Mouse (Mus musculus) forebrain, embryonic 12.5 days (tissue): ENCODE results near the gene Ppp4c. TPM values are rescaled to one million over a fixed set of nuclear protein-coding genes. Genes with fewer than 3 reads are reported as not detected.
A peak's percentile ranks its signal among the peaks of the same experiment; 100 is the strongest.
"Not testable (repeated sequence)": the region's sequence is repeated elsewhere in the genome, so short reads cannot be mapped to it uniquely, and the experiment has no call there.

ENCODE experiments used
- ATAC-seq: fragments of 200-750 bp; cut with Nextera tagmentation; 2 replicates; pipeline ENCODE4 v1.8.0; 2017; ENCODE audit warnings: moderate TSS enrichment; ENCODE audit not compliant: low FRiP score
- H3K27ac ChIP-seq: fragments of 300-500 bp; sonication (generic); 2 replicates; pipeline ENCODE4 v1.5.1; 2016; ENCODE audit warnings: mild to moderate bottlenecking
- H3K27me3 ChIP-seq: fragments of 300-500 bp; sonication (generic); 2 replicates; pipeline ENCODE4 v1.6.1; 2016; ENCODE audit warnings: mild to moderate bottlenecking
- H3K36me3 ChIP-seq: fragments of 300-500 bp; sonication (generic); replicated peaks from 2 replicates; pipeline ENCODE4 v1.6.1; 2016; ENCODE audit warnings: mild to moderate bottlenecking
- H3K4me1 ChIP-seq: fragments of 300-500 bp; sonication (generic); 2 replicates; pipeline ENCODE4 v1.6.1; 2016
- H3K4me2 ChIP-seq: fragments of 300-500 bp; sonication (generic); 2 replicates; pipeline ENCODE4 v1.6.1; 2016; ENCODE audit warnings: mild to moderate bottlenecking, moderate library complexity
- H3K4me3 ChIP-seq: fragments of 300-500 bp; sonication (generic); replicated peaks from 2 replicates; pipeline ENCODE4 v1.5.1; 2016; ENCODE audit warnings: mild to moderate bottlenecking
- H3K9ac ChIP-seq: fragments of 300-500 bp; sonication (generic); 2 replicates; pipeline ENCODE4 v1.6.1; 2016; ENCODE audit warnings: mild to moderate bottlenecking
- H3K9me3 ChIP-seq: fragments of 300-500 bp; sonication (generic); 2 replicates; pipeline ENCODE4 v1.6.1; 2016
- WGBS: fragments of 180-500 bp; shearing (Covaris S2); methylation state at CpG from one replicate; pipeline ENCODE4 v1.1.7; 2016; 5-methylcytosine and 5-hydroxymethylcytosine counted together
- polyA plus RNA-seq: library from polyadenylated mRNA; unstranded; fragments of >200 nt; fragmentation: Nextera tagmentation; extraction: Ambion mirVana; gene quantifications from 2 replicates; pipeline ENCODE4 v1.2.1, GENCODE M21; 2016

Ppp4c gene
- polyA plus RNA-seq, 1 experiment from 2014 or later: 310 TPM

DNA sequence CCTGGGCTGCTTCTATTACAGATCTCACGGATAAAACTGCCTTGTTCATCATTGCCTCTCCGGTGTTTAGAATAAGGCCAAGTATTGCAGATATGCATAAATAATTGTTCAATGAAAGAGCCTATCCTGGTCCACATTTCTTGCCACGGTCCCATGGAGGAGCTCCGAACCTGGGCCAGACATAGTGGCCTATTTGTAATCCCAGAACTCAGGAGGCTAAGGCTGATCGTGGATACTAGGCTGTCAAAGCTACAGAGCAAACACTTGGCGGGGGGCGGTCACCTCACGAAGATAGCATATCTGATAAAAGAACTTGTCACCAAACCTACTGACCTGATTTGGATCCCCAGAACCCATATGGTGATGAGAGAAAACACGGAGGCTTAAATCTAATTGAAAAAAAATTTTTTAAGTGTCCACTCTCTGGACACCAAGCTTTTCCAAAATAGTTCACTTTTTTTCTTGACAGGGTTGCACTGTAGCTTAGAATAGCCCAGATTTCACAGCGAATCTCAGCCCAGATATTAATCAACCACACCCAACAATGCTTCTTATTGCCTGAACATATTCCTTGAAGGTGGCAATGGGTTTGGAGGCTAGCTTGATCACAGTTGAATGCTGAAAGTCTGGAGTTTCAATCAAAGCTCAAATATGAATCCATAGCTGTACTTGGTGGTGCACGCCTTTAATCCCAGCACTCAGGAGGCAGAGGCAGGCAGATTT is 586 bp upstream of the Ppp4c start:
- peaks cover 42% of the 10 kb centered on the region for H3K4me1 ChIP-seq
- H3K9ac ChIP-seq: peak overlapping the region; percentile 93
- peaks cover 60% of the 10 kb centered on the region for H3K36me3 ChIP-seq
- peak; percentile 52 for ATAC-seq
- no peaks in the 10 kb centered on the region for H3K9me3 ChIP-seq
- peak overlapping the region; percentile 90 for H3K4me3 ChIP-seq
- H3K27me3 ChIP-seq: no peaks in the 10 kb centered on the region
- peak overlapping the region; percentile 57 for H3K4me2 ChIP-seq
- WGBS: 28% methylated on average over 11 of the region's 11 CpGs
- H3K27ac ChIP-seq: peak overlapping the region; percentile 96

DNA sequence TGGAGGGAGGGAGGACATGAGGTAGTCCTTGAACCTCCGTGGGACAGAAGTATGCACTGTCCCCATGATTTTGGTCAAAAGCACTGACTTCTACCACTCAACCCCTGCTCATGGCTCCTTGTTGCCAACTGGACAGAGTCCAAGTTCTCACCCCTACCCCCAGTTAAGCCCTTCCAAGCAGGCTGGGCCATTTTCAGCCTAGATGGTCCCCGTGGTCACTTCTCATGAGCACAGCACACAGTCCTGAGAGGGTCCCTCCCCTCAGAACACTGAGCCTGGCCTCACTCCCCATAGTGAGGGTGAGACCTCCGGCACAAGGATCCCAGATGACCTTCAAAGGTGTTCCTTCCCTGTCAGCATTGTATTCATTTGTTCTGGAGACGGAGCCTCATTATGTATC is 3.2 kb downstream of the Ppp4c start:
- Histone ChIP-seq H3K27me3 (no peaks in the 10 kb centered on the region), H3K9ac (no peak overlapping the region), H3K27ac (no peak overlapping the region), H3K4me3 (no peak overlapping the region), H3K36me3 (peaks cover 66% of the 10 kb centered on the region), H3K9me3 (no peaks in the 10 kb centered on the region), H3K4me1 (peaks cover 22% of the 10 kb centered on the region), H3K4me2 (no peak overlapping the region)
- ATAC-seq: no peak
- 92% methylated on average over 4 of the region's 4 CpGs for WGBS

DNA sequence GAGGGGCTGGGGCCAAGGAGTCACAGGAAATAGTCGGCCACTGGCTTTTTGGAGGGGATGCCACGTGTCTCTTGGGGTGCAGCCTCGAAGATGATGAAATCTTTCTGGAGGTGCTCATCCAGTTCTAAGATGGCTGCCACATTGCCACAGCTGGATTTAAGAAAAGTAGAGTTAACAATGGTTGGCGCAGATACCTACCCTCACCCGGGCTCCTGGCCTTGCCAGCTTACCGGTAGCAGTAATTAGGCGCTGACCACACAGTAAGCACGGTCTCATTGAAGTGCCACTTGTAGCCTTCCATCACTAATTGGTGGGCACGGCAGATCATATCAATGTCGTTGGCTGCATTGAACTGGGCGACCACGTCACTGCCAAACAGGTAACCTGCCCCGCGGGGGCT is 6.2 kb downstream of the Ppp4c start:
- no peak for ATAC-seq
- no peak overlapping the region for H3K9ac ChIP-seq
- no peak overlapping the region for H3K4me2 ChIP-seq
- peaks cover 20% of the 10 kb centered on the region for H3K4me1 ChIP-seq
- H3K36me3 ChIP-seq: peaks cover 72% of the 10 kb centered on the region
- no peak overlapping the region for H3K4me3 ChIP-seq
- WGBS: 92% methylated on average over 14 of the region's 14 CpGs
- H3K27ac ChIP-seq: no peak overlapping the region
- H3K9me3 ChIP-seq: no peaks in the 10 kb centered on the region
- no peaks in the 10 kb centered on the region for H3K27me3 ChIP-seq

DNA sequence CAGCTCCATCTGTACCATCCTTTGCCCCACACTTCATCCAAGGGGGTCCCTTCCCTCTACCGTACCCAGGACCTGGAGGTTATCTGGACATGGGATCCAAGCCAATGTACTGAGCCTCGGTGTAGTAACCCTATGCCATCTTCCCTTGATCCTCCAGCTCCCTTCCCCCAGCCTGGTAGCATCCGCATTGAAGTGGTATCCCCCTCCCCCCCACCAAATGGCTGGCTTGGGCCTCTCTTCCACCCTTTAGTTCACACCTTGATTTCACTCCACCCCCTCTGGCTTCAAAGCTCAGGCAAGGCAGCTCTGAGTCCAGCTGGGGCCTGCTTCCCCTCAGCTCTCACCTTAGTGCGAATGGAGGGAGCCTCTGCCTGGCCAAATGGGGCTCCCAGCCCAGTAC is 7.2 kb downstream of the Ppp4c start:
- Histone ChIP-seq H3K4me1 (peaks cover 18% of the 10 kb centered on the region), H3K27ac (no peak overlapping the region), H3K27me3 (no peaks in the 10 kb centered on the region), H3K4me2 (no peak overlapping the region), H3K9ac (no peak overlapping the region), H3K9me3 (no peaks in the 10 kb centered on the region), H3K4me3 (no peak overlapping the region), H3K36me3 (peaks cover 65% of the 10 kb centered on the region)
- WGBS: 86% methylated on average over 4 of the region's 4 CpGs
- no peak for ATAC-seq

DNA sequence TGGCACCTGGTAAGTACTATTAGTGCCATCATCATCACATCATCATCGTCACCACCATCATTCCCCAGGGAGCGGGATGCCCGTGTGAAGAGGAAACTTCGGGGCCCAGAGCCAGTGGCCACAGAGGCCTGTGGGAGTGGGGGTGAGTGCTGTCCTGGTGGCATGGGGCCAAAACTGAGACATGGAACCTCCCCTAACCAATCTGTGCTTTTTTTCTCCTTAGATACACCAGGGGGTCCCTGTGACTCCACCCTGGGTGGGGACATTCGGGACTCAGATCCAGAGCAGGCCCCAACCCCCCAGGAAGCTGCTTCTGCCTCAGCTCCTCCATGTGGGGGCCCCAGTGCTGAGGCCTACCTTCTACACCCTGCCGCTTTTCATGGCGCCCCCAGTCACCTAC is 7.8 kb downstream of the Ppp4c start:
- 92% methylated on average over 7 of the region's 7 CpGs for WGBS

DNA sequence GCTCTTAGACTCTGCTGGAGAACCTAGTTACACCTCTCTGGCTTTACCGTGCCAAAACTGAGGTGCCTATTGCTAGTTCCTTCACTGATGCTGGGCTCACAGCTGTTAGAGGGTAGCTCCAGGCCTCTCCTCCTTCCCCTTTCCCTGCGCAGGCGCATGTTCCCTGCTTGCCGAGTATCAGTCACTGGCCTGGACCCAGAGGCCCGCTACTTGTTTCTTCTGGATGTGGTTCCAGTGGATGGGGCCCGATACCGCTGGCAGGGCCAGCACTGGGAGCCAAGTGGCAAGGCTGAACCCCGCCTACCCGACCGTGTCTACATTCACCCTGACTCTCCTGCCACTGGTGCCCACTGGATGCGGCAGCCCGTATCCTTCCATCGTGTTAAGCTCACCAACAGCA is 9.6 kb downstream of the Ppp4c start:
- Histone ChIP-seq H3K4me3 (no peak overlapping the region), H3K9me3 (no peaks in the 10 kb centered on the region), H3K9ac (no peak overlapping the region), H3K4me1 (peaks cover 29% of the 10 kb centered on the region), H3K4me2 (no peak overlapping the region), H3K27ac (no peak overlapping the region), H3K36me3 (peaks cover 41% of the 10 kb centered on the region), H3K27me3 (no peaks in the 10 kb centered on the region)
- no peak for ATAC-seq
- 88% methylated on average over 13 of the region's 13 CpGs for WGBS

More for the DNA sequence above, 7.8 kb downstream of the Ppp4c start:
- no peaks in the 10 kb centered on the region for H3K27me3 ChIP-seq
- peaks cover 22% of the 10 kb centered on the region for H3K4me1 ChIP-seq
- H3K9me3 ChIP-seq: no peaks in the 10 kb centered on the region
- H3K27ac ChIP-seq: no peak overlapping the region
- H3K9ac ChIP-seq: no peak overlapping the region
- no peak for ATAC-seq
- H3K4me3 ChIP-seq: no peak overlapping the region
- H3K36me3 ChIP-seq: peaks cover 59% of the 10 kb centered on the region
- H3K4me2 ChIP-seq: no peak overlapping the region

DNA sequence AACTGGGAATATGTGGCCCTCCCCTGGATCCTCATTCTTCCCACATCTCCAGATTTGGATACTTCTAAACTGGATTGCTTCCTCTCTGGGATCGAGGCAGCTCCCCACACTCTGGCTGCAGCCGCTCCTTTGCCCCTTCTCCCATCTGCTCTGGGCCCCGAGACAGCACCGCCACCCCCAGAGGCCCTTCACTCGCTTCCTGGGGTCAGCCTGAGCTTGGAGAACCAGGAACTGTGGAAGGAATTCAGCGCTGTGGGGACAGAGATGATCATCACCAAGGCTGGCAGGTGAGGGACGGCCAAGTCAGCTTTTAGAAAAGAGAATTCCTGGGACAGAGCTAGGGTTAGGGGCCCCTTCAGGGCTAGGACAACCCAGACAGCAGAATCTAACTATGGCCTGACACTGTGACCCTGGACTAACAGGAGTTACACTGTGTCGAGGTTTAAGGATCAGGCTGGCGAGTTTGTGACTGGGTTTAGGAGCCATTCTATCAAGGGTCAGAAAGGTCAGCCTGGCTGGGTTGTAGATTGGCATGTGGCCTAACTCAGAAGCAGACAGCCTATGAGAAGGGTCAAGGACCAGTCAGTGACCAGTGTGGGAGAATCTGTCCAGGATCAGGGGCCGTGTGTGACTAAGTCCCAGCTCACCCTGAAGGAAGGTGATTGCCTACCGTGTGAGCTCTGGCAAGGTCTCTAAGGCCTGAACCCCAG is 10.5 kb downstream of the Ppp4c start:
- Histone ChIP-seq H3K4me1 (peaks cover 36% of the 10 kb centered on the region), H3K4me3 (0 out of 2 replicates have a peak overlapping the region, but pooled peaks have one; percentile 39), H3K4me2 (peak overlapping the region; percentile 93), H3K9ac (peak overlapping the region; percentile 53; the same call in 1 of the 2 replicates), H3K27ac (peak overlapping the region; percentile 6; the same call in 1 of the 2 replicates), H3K27me3 (no peaks in the 10 kb centered on the region), H3K9me3 (no peaks in the 10 kb centered on the region), H3K36me3 (peaks cover 32% of the 10 kb centered on the region)
- WGBS: 48% methylated on average over 11 of the region's 11 CpGs
- ATAC-seq: no peak

DNA sequence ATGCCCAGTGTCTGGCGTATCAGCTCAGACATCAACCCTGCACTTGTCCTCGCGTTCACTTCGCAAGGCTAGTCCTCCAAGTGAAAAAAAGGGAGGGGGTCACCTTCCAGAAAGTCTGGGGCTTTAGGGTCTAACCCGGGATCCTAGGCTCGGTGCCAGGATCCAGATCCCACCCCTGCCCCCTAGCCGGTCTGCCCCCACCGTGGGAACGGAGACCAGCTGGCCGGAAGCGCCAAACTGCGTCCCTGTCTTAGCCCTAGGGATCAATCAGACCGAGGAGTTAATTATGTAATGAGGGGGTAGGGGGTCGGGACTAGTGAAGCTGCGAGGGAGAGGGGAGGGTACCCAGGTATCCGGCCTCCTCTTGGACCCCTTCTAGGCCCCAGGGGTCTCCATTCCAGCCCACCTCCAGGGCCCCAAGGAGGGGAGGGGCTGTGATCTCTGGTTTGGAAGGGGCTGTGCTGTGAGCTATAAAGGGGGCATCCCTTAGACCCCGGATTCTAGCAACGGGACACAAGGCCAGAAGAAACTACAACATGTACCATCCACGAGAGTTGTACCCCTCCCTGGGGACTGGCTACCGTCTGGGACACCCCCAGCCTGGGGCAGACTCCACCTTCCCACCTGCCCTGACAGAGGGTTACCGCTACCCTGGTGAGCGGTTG is 11.2 kb downstream of the Ppp4c start, which contains the start of gene Tbx6:
TSS of gene Tbx6 (plus strand) at position 513 of the 665 bp plus-strand sequence.
- peaks cover 25% of the 10 kb centered on the region for H3K36me3 ChIP-seq
- ATAC-seq: peak; percentile 2; the same call in 1 of the 2 replicates

DNA sequence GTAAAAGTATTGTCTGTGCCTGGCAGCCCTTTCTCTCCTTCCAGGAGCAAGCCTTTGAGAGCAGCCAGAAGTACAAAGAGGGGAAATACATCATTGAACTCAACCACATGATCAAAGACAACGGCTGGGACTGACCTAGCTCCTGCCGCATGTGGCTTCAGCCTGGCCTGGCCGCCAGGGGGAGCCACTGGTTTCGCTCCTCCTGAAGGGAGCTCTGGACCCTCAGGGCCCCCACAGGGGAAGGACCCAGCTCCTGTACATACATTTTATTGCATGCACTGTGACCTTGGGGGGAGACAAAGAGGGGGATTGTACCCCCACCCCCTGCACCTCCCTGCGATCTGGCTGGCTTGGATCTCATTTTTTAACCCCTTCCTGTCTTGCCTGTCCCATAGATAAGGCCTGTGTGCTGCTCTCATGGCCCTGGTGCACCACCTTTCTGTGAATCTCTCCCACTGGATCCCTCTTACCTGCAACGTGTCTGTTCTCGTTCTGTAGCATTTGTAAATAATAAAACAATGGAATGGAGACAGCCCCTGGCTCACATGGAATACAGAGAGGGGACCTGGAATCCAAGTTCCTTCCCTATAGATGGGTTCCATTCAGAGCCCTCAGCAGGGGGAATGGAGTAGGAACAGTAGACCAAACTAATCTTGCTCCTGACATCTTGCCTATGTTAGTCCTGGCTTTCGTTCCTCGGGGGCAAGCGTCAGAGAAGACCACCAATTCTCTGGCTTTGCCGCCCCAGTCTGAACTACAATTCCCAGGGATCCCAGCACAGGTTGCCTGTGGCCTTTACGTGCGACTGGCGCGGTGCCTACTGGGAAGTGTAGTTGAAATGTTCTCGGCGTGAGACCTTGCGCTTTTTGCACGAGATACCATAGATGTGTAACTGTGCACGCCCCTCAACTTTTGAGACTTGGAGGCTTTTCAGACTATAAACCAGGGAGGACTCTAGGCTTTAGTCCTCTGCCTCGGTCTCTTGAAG is 12.0 kb downstream of the Ppp4c start:
- Histone ChIP-seq H3K27me3 (no peaks in the 10 kb centered on the region), H3K9me3 (no peaks in the 10 kb centered on the region), H3K9ac (peak overlapping the region; percentile 53), H3K4me2 (peak overlapping the region; percentile 93), H3K36me3 (peaks cover 17% of the 10 kb centered on the region), H3K4me1 (peaks cover 46% of the 10 kb centered on the region), H3K27ac (peak overlapping the region; percentile 79), H3K4me3 (peak overlapping the region; percentile 39)
- peak; percentile 72 for ATAC-seq
- WGBS: 2% methylated on average over 21 of the region's 21 CpGs

More for the DNA sequence above, 11.2 kb downstream of the Ppp4c start, which contains the start of gene Tbx6:
- Histone ChIP-seq H3K27me3 (no peaks in the 10 kb centered on the region), H3K4me1 (peaks cover 41% of the 10 kb centered on the region), H3K9me3 (no peaks in the 10 kb centered on the region), H3K4me3 (peak within 1 kb of the TSS; percentile 39), H3K4me2 (peak within 1 kb of the TSS; percentile 93), H3K9ac (peak within 1 kb of the TSS; percentile 53), H3K27ac (peak within 1 kb of the TSS; percentile 79)
- 8% methylated on average over 22 of the region's 22 CpGs for WGBS

DNA sequence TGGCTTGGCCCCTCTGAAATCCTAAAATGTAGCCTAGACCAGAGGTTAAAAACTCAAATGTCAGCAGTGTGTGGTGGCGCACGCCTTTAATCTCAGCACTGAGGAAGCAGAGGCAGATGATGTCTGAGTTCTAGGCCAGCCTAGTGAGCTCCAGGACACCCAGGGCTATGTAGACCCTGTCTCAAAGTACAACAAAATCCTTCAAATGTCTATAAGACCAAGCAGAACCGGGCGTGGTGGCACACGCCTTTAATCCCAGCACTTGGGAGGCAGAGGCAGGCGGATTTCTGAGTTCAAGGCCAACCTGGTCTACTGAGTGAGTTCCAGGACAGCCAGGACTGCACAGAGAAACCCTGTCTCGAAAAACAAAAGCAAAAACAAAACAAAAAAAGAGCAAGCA is 13.2 kb downstream of the Ppp4c start:
- H3K36me3 ChIP-seq, H3K4me3 ChIP-seq, ATAC-seq, H3K27me3 ChIP-seq, H3K4me2 ChIP-seq, H3K9me3 ChIP-seq, H3K9ac ChIP-seq: not testable (repeated sequence)
- 0 out of 2 replicates have a peak overlapping the region, but pooled peaks have one; percentile 25 for H3K27ac ChIP-seq
- 87% methylated on average over 7 of the region's 7 CpGs for WGBS
- peaks cover 46% of the 10 kb centered on the region for H3K4me1 ChIP-seq

DNA sequence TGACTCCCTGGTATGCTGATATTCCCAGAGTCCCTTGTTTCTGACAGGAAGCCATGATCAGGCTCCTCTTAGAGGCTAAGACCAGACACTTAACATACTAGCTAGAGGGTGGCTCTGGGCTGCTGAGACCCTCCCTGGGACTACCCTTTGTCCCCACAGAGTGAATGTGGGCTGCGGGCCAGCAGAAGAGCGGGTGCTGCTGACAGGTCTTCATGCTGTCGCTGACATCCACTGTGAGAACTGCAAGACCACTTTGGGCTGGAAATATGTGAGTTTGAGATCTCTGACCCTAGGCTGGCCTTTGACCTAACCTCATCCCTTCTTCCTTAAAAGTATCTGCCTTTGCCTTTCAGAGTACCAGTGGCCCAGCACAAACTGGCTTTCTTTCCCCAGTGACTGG is 14.1 kb downstream of the Ppp4c start:
- Histone ChIP-seq H3K4me1 (peaks cover 46% of the 10 kb centered on the region), H3K4me3 (0 out of 2 replicates have a peak overlapping the region, but pooled peaks have one; percentile 7), H3K27me3 (no peaks in the 10 kb centered on the region), H3K27ac (0 out of 2 replicates have a peak overlapping the region, but pooled peaks have one; percentile 42), H3K9me3 (no peaks in the 10 kb centered on the region), H3K4me2 (peak overlapping the region; percentile 81), H3K36me3 (no peaks in the 10 kb centered on the region; the same call in none of the 2 replicates), H3K9ac (peak overlapping the region; percentile 75)
- WGBS: 90% methylated on average over 3 of the region's 3 CpGs
- ATAC-seq: no peak
